Mouse (Mus musculus) lung, adult 2 months (tissue): ENCODE data around the gene Eif3f.

ENCODE experiments used
- CTCF ChIP-seq: fragments of 200-500 bp; IDR thresholded peaks from 2 replicates; pipeline ENCODE4 v1.5.1; 2011; ENCODE audit warnings: mild to moderate bottlenecking, low read length, control low read depth; ENCODE audit not compliant: insufficient read depth
- POLR2A ChIP-seq: fragments of 200-500 bp; IDR thresholded peaks from 2 replicates; pipeline ENCODE4 v1.6.1; 2011; ENCODE audit warnings: low read depth, mild to moderate bottlenecking, control low read depth, low read length, borderline replicate concordance; ENCODE audit errors: extremely low read depth

DNA sequence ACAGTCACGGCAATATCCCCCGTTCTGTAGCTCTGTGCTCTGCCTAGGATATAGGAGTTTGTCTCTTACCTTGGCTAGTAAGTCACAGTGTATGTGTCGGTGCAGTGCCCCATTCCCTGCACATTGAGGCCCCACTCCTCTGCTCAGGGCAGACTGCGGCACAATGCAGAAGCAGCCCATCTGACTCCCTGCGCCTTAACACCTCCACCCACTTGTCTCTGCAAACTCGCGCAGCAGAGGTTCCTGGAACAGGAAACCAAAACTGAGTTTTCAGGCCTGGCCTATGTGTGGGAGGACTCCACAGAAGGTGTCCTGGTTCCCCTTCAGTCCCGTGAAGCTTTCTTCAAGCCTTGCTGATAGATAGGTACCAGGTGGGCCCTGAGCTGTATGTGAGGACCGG is 57.0 kb downstream of the Eif3f start:
- TF ChIP-seq POLR2A (no peak), CTCF (no peak)
